Mouse (Mus musculus): Measurements from ENCODE around the gene Jmjd1c. TPM values are rescaled to one million over a fixed set of nuclear protein-coding genes. Genes with fewer than 3 reads are reported as not detected.
A peak's percentile ranks its signal among the peaks of the same experiment; 100 is the strongest.

The Jmjd1c gene
- polyA plus RNA-seq, 1 experiment from 2014 or later, result 52.4 TPM

GRCm38 (mm10) chr10:67124156-67124555 lies 28.2 kb downstream of the Jmjd1c start:
- WGBS, result 72% methylated on average over 4 of the region's 4 CpGs

GRCm38 (mm10) chr10:67126061-67126858 lies 30.3 kb downstream of the Jmjd1c start:
- no peaks in the 10 kb centered on the region for H3K27me3 ChIP-seq
- H3K4me3 ChIP-seq, result peak overlapping the region; percentile 89
- peak; percentile 82 for ATAC-seq (ENCODE audit: low read depth)
- no peaks in the 10 kb centered on the region for H3K9me3 ChIP-seq
- H3K9ac ChIP-seq, result peak overlapping the region; percentile 96
- no peaks in the 10 kb centered on the region for H3K36me3 ChIP-seq
- peak overlapping the region; percentile 96 for H3K27ac ChIP-seq (replicated peaks)
- H3K4me2 ChIP-seq, result peak overlapping the region; percentile 83
- peaks cover 74% of the 10 kb centered on the region for H3K4me1 ChIP-seq (replicated peaks)
- 1% methylated on average over 43 of the region's 50 CpGs for WGBS

More at GRCm38 (mm10) chr10:67124156-67124555, 28.2 kb downstream of the Jmjd1c start:
- no peaks in the 10 kb centered on the region for H3K36me3 ChIP-seq
- no peaks in the 10 kb centered on the region for H3K27me3 ChIP-seq
- no peak overlapping the region for H3K4me2 ChIP-seq
- H3K9me3 ChIP-seq, result no peaks in the 10 kb centered on the region
- peaks cover 74% of the 10 kb centered on the region for H3K4me1 ChIP-seq (replicated peaks)
- no peak overlapping the region for H3K27ac ChIP-seq (replicated peaks)
- H3K4me3 ChIP-seq, result no peak overlapping the region
- H3K9ac ChIP-seq, result no peak overlapping the region
- no peak for ATAC-seq (ENCODE audit: low read depth)

- peak overlapping the region; percentile 89 for H3K4me3 ChIP-seq
- peak overlapping the region; percentile 96 for H3K9ac ChIP-seq
- H3K27me3 ChIP-seq, result no peaks in the 10 kb centered on the region
- H3K4me2 ChIP-seq, result peak overlapping the region; percentile 83
- H3K36me3 ChIP-seq, result no peaks in the 10 kb centered on the region
- WGBS, result under 1% methylated on average over 82 of the region's 115 CpGs
- no peaks in the 10 kb centered on the region for H3K9me3 ChIP-seq
- H3K27ac ChIP-seq (replicated peaks), result peak overlapping the region; percentile 96
- peak; percentile 78 for ATAC-seq (ENCODE audit: low read depth)
- H3K4me1 ChIP-seq (replicated peaks), result peaks cover 67% of the 10 kb centered on the region
Observed at GRCm38 (mm10) chr10:67126859-67127758, 31.2 kb downstream of the Jmjd1c start.

- 71% methylated on average over 1 of the region's 1 CpGs for WGBS
- Histone ChIP-seq H3K9ac (no peak overlapping the region), H3K4me1 (replicated peaks) (peaks cover 44% of the 10 kb centered on the region), H3K4me3 (no peak overlapping the region), H3K4me2 (no peak overlapping the region), H3K27ac (replicated peaks) (no peak overlapping the region), H3K9me3 (no peaks in the 10 kb centered on the region), H3K36me3 (no peaks in the 10 kb centered on the region), H3K27me3 (no peaks in the 10 kb centered on the region)
- no peak for ATAC-seq (ENCODE audit: low read depth)
Observed at GRCm38 (mm10) chr10:67129531-67129930, 33.6 kb downstream of the Jmjd1c start.

- ATAC-seq (ENCODE audit: low read depth), result no peak
- WGBS, result 84% methylated on average over 1 of the region's 1 CpGs
Observed at GRCm38 (mm10) chr10:67131709-67132108, 35.8 kb downstream of the Jmjd1c start.

GRCm38 (mm10) chr10:67134322-67134721 lies 38.4 kb downstream of the Jmjd1c start:
- 93% methylated on average over 2 of the region's 2 CpGs for WGBS
- H3K27ac ChIP-seq (replicated peaks), result no peak overlapping the region
- no peak overlapping the region for H3K9ac ChIP-seq
- H3K9me3 ChIP-seq, result no peaks in the 10 kb centered on the region
- H3K4me1 ChIP-seq (replicated peaks), result peaks cover 20% of the 10 kb centered on the region
- no peak overlapping the region for H3K4me2 ChIP-seq
- no peak overlapping the region for H3K4me3 ChIP-seq
- ATAC-seq (ENCODE audit: low read depth), result no peak
- no peaks in the 10 kb centered on the region for H3K27me3 ChIP-seq
- no peaks in the 10 kb centered on the region for H3K36me3 ChIP-seq

More at GRCm38 (mm10) chr10:67131709-67132108, 35.8 kb downstream of the Jmjd1c start:
- H3K27ac ChIP-seq (replicated peaks), result no peak overlapping the region
- H3K9me3 ChIP-seq, result no peaks in the 10 kb centered on the region
- no peak overlapping the region for H3K9ac ChIP-seq
- no peak overlapping the region for H3K4me3 ChIP-seq
- H3K27me3 ChIP-seq, result no peaks in the 10 kb centered on the region
- no peaks in the 10 kb centered on the region for H3K36me3 ChIP-seq
- H3K4me2 ChIP-seq, result no peak overlapping the region
- peaks cover 29% of the 10 kb centered on the region for H3K4me1 ChIP-seq (replicated peaks)

- H3K36me3 ChIP-seq, result no peaks in the 10 kb centered on the region
- H3K9ac ChIP-seq, result no peak overlapping the region
- no peaks in the 10 kb centered on the region for H3K27me3 ChIP-seq
- H3K4me2 ChIP-seq, result no peak overlapping the region
- no peak overlapping the region for H3K4me3 ChIP-seq
- no peaks in the 10 kb centered on the region for H3K9me3 ChIP-seq
- H3K27ac ChIP-seq (replicated peaks), result no peak overlapping the region
- 0 out of 2 replicates have a peak, but pooled peaks cover 8% of the 10 kb centered on the region for H3K4me1 ChIP-seq (replicated peaks)
- no peak for ATAC-seq (ENCODE audit: low read depth)
- 85% methylated on average over 2 of the region's 2 CpGs for WGBS
Observed at GRCm38 (mm10) chr10:67137437-67137836, 41.5 kb downstream of the Jmjd1c start.

GRCm38 (mm10) chr10:67143661-67144060 lies 47.7 kb downstream of the Jmjd1c start:
- peaks cover 10% of the 10 kb centered on the region; the same call in 1 of the 2 replicates for H3K4me1 ChIP-seq (replicated peaks)
- no peaks in the 10 kb centered on the region for H3K36me3 ChIP-seq
- no peak overlapping the region for H3K27ac ChIP-seq (replicated peaks)
- no peaks in the 10 kb centered on the region for H3K27me3 ChIP-seq
- no peak for ATAC-seq (ENCODE audit: low read depth)
- no peak overlapping the region for H3K4me3 ChIP-seq
- H3K9me3 ChIP-seq, result no peaks in the 10 kb centered on the region
- H3K9ac ChIP-seq, result no peak overlapping the region
- H3K4me2 ChIP-seq, result no peak overlapping the region

GRCm38 (mm10) chr10:67144269-67144668 lies 48.3 kb downstream of the Jmjd1c start:
- Histone ChIP-seq H3K27ac (replicated peaks) (no peak overlapping the region), H3K4me3 (no peak overlapping the region), H3K4me1 (replicated peaks) (peaks cover 10% of the 10 kb centered on the region; the same call in 1 of the 2 replicates), H3K4me2 (no peak overlapping the region), H3K36me3 (no peaks in the 10 kb centered on the region), H3K9ac (no peak overlapping the region), H3K9me3 (no peaks in the 10 kb centered on the region), H3K27me3 (no peaks in the 10 kb centered on the region)
- 54% methylated on average over 2 of the region's 2 CpGs for WGBS
- ATAC-seq (ENCODE audit: low read depth), result no peak

GRCm38 (mm10) chr10:67145623-67146022 lies 49.7 kb downstream of the Jmjd1c start:
- H3K4me3 ChIP-seq, result no peak overlapping the region
- H3K27me3 ChIP-seq, result no peaks in the 10 kb centered on the region
- no peak overlapping the region for H3K4me2 ChIP-seq
- WGBS, result 88% methylated on average over 4 of the region's 4 CpGs
- H3K9ac ChIP-seq, result no peak overlapping the region
- H3K4me1 ChIP-seq (replicated peaks), result peaks cover 10% of the 10 kb centered on the region; the same call in 1 of the 2 replicates
- no peak overlapping the region for H3K27ac ChIP-seq (replicated peaks)
- H3K9me3 ChIP-seq, result no peaks in the 10 kb centered on the region
- no peaks in the 10 kb centered on the region for H3K36me3 ChIP-seq
- ATAC-seq (ENCODE audit: low read depth), result no peak

- H3K27ac ChIP-seq (replicated peaks), result no peak overlapping the region
- H3K36me3 ChIP-seq, result peaks cover 3% of the 10 kb centered on the region; the same call in 1 of the 2 replicates
- no peak for ATAC-seq (ENCODE audit: low read depth)
- 0 out of 2 replicates have a peak, but pooled peaks cover 4% of the 10 kb centered on the region for H3K4me1 ChIP-seq (replicated peaks)
- H3K9me3 ChIP-seq, result no peaks in the 10 kb centered on the region
- no peak overlapping the region for H3K4me3 ChIP-seq
- H3K27me3 ChIP-seq, result no peaks in the 10 kb centered on the region
- H3K9ac ChIP-seq, result no peak overlapping the region
- no peak overlapping the region for H3K4me2 ChIP-seq
- 95% methylated on average over 3 of the region's 3 CpGs for WGBS
Observed at GRCm38 (mm10) chr10:67151766-67152165, 55.8 kb downstream of the Jmjd1c start.

GRCm38 (mm10) chr10:67154647-67155046 lies 58.7 kb downstream of the Jmjd1c start:
- no peak overlapping the region for H3K4me3 ChIP-seq
- H3K27me3 ChIP-seq, result no peaks in the 10 kb centered on the region
- no peak overlapping the region for H3K27ac ChIP-seq (replicated peaks)

More at GRCm38 (mm10) chr10:67154647-67155046, 58.7 kb downstream of the Jmjd1c start:
- ATAC-seq (ENCODE audit: low read depth), result no peak
- no peak overlapping the region for H3K4me2 ChIP-seq
- no peaks in the 10 kb centered on the region for H3K9me3 ChIP-seq
- H3K9ac ChIP-seq, result no peak overlapping the region
- peaks cover 4% of the 10 kb centered on the region for H3K36me3 ChIP-seq
- 91% methylated on average over 3 of the region's 3 CpGs for WGBS
- no peaks in the 10 kb centered on the region for H3K4me1 ChIP-seq (replicated peaks)
